Mouse (Mus musculus): ENCODE data around the gene Serp2. TPM values are rescaled to one million over a fixed set of nuclear protein-coding genes. Genes with fewer than 3 reads are reported as not detected.
"Not testable (repeated sequence)": the region's sequence is repeated elsewhere in the genome, so short reads cannot be mapped to it uniquely, and the experiment has no call there.

Gene Serp2
- polyA plus RNA-seq, 1 experiment from 2014 or later: 186 TPM

DNA sequence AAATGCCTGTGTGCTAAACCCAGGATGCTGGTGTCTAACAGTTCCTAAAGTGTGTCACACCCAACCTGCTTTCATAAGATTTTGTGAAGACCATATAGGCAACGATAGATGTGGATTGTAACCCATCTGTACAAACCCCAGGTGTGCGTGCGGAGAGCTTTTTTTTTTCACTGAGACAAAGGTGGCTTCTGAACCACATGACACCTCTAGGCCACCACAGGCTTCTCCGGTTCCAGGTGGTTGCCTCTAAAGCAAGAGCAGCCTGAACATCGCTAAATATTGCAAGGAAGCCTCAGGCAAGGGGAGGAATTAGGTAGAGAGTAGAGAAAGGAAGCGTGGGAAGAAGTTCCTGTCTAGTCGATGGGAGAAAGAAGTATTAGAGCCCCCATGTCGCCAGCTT is 10.0 kb upstream of the Serp2 start:
- WGBS: 85% methylated on average over 8 of the region's 8 CpGs

DNA sequence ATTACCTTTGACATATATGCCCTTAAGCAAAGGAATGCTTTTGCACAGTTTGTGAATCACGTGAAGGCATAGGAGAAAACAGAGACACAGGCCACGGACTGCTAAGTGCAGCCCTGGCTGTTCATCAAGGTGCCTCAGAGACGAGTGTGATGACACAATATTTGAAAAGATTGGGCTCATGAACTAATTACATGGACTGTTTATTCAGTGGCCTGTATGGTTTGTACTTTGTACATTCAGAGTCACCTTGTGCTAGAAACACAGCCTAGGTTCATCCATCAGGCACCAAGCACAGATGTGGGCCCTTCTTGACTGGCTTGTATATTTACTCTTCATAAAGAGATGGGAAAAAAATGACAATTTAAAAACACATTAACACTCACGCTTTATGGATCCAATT is 9.5 kb upstream of the Serp2 start:
- ATAC-seq (replicated peaks): no peak
- Histone ChIP-seq H3K4me3 (no peak overlapping the region), H3K27ac (no peak overlapping the region), H3K4me1 (no peaks in the 10 kb centered on the region), H3K9ac (no peak overlapping the region), H3K4me2 (no peak overlapping the region), H3K36me3 (replicated peaks) (no peaks in the 10 kb centered on the region), H3K9me3 (no peaks in the 10 kb centered on the region), H3K27me3 (replicated peaks) (no peaks in the 10 kb centered on the region)
- 87% methylated on average over 4 of the region's 4 CpGs for WGBS

More for the DNA sequence above, 10.0 kb upstream of the Serp2 start:
- H3K4me3 ChIP-seq: no peak overlapping the region
- ATAC-seq (replicated peaks): no peak
- H3K27me3 ChIP-seq (replicated peaks): no peaks in the 10 kb centered on the region
- no peaks in the 10 kb centered on the region for H3K4me1 ChIP-seq
- H3K27ac ChIP-seq: no peak overlapping the region
- H3K9me3 ChIP-seq: no peaks in the 10 kb centered on the region
- no peaks in the 10 kb centered on the region for H3K36me3 ChIP-seq (replicated peaks)
- no peak overlapping the region for H3K9ac ChIP-seq
- H3K4me2 ChIP-seq: no peak overlapping the region

DNA sequence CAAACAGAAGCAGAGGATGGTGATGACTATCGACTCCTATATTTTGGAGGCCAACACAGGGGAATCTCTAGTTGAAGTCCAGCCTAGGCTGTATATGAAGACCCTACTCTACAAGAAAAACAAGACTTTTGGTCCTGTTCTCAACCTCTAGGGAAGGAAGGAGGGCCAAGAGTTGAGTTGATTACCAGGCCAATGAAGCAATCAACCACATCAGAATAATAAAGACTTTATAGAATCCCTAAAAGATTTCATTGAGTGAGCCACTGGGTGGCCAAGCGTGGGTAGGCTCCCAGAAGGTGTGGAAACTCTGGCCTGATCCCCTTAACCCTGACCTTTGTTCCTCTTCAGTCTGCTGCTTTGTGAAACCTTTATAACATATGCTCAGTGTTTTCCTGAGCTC is 2.5 kb upstream of the Serp2 start:
- H3K4me2 ChIP-seq: no peak overlapping the region
- no peaks in the 10 kb centered on the region for H3K27me3 ChIP-seq (replicated peaks)
- no peak overlapping the region for H3K4me3 ChIP-seq
- H3K9ac ChIP-seq: no peak overlapping the region
- no peaks in the 10 kb centered on the region for H3K9me3 ChIP-seq
- 87% methylated on average over 2 of the region's 2 CpGs for WGBS
- no peak overlapping the region for H3K27ac ChIP-seq
- H3K4me1 ChIP-seq: peaks cover 17% of the 10 kb centered on the region
- no peaks in the 10 kb centered on the region for H3K36me3 ChIP-seq (replicated peaks)
- ATAC-seq (replicated peaks): no peak

DNA sequence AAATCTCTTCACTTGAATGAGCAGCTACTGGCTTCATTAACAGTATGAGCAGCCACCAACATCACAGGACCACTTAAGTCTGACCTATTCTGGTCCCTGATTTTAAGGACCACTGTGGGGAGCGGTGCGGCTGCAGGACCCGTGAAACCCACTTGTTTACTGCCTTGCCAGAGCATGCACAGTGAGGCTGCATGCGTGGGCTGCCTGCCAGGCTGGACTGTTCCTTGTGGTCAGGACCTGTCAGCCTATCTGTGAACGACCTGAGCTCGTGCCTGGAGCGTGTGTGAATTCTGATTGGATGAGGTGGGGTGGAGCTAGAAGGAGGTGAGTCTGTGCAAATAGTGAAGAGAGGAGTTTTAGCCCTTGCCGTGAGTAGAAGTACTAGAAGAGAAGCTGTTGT is 1.5 kb upstream of the Serp2 start:
- not testable (repeated sequence) for H3K9me3 ChIP-seq; H3K4me3 ChIP-seq; H3K27me3 ChIP-seq (replicated peaks); H3K4me2 ChIP-seq; ATAC-seq (replicated peaks); H3K36me3 ChIP-seq (replicated peaks); H3K27ac ChIP-seq; H3K9ac ChIP-seq
- WGBS: 61% methylated on average over 8 of the region's 8 CpGs
- H3K4me1 ChIP-seq: peaks cover 17% of the 10 kb centered on the region

DNA sequence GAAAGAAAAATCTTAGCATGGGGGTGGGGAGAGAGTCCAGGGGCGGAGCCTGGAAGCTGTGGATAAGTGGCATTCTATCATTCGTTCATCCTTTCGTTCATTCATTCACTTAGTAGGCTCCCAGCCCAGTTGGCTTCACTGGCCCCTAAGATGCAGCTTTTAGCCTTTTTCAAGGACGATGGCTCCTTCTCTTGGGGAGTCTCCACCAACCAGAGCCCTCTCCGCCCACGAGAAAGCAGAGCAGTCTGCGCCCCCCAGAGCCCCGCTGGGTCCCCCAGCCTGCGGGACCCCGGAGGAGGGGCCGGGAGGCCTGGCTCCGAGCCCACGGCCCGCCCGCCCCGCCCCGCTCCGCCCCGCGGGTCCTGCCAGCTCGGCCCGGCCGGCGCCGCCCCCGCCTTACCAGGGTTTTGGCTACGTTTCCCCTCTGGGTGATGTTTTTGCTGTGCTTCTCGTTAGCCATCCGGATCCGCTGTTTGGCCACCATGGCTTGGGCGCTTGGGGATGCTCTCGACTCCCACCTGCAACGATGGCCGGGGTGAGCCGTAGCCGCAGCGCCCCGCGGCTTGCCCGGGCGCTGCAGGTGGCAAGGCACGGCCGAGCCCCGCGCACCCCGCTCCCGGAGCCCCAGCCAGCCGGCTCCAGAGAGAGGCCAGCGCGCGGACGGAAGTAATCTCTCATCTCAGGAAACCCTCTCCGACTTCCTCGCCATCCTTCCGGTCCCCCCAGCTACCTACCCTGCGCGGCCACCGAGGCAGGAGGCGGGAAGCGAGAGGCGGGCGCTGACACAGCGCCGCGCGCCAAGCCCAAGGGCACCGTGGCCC is 448 bp downstream of the Serp2 start:
- Histone ChIP-seq H3K9me3 (no peaks in the 10 kb centered on the region), H3K36me3 (replicated peaks) (no peaks in the 10 kb centered on the region), H3K27ac (peak overlapping the region; percentile 90), H3K4me3 (peak overlapping the region; percentile 92), H3K4me1 (peaks cover 17% of the 10 kb centered on the region), H3K27me3 (replicated peaks) (no peaks in the 10 kb centered on the region), H3K9ac (peak overlapping the region; percentile 90), H3K4me2 (peak overlapping the region; percentile 88)
- ATAC-seq (replicated peaks): peak; percentile 85
- WGBS: under 1% methylated on average over 62 of the region's 67 CpGs

DNA sequence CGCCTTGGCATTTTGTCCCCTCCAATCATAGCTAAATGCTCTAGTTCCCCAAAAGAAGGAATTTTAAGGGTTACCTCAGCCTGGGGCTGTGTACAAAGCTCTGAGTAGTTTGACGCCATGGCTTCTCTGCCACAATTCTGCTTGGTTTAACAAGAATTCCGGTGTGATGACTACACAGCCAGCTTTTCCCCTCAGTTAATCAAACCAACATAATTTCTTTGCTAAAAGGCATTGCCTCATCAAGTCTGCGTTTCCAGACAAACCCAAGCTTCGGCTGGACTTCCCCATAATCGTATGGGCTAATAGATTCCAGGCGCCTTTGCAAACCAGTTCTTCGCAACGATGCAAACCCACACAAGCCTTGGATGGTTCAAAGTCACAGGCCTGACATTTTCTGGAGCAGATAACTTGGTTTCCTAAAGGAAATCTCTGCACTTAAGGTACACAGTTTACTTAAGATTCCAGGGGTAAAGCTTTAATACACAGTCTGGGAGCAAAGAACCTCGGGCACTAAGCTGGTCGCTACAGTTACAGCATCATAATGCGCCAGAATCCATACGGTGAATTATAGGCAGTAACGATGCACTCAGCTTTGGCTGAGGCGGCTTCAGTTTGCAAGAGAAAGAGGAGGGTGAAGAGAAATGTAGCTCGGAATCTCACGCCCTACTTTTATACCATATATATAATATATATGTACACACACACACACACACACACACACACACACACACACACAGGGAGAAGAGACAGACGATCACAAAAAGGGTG is 1.2 kb downstream of the Serp2 start:
- peak overlapping the region; percentile 90 for H3K27ac ChIP-seq
- H3K9ac ChIP-seq: peak overlapping the region; percentile 90
- H3K4me2 ChIP-seq: peak overlapping the region; percentile 88
- peak overlapping the region; percentile 92 for H3K4me3 ChIP-seq
- WGBS: 47% methylated on average over 18 of the region's 18 CpGs
- no peaks in the 10 kb centered on the region for H3K27me3 ChIP-seq (replicated peaks)
- no peaks in the 10 kb centered on the region for H3K36me3 ChIP-seq (replicated peaks)
- H3K4me1 ChIP-seq: peaks cover 17% of the 10 kb centered on the region
- H3K9me3 ChIP-seq: no peaks in the 10 kb centered on the region
- peak; percentile 31 for ATAC-seq (replicated peaks)

DNA sequence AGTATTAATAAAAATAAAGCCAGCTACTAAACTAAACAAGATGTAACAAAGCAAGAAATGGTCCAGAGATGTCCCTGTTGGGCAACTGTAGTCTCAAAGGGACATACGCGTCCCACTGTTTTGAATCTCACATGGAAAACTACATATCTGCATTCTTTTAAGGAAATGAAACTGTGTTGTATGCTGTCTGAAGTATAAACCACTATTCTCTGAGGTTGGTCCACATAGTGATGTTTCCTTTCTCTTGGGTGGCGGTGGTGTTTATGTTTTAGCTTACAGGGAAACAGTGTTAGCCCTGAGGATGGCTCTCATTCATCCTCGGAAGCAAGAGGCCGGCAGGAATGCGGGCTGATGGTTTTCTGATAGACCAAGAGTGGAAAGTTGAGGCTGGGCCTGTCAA is 12.6 kb downstream of the Serp2 start:
- Histone ChIP-seq H3K9me3 (no peaks in the 10 kb centered on the region), H3K4me1 (no peaks in the 10 kb centered on the region), H3K27me3 (replicated peaks) (no peaks in the 10 kb centered on the region), H3K27ac (no peak overlapping the region), H3K9ac (no peak overlapping the region), H3K4me2 (no peak overlapping the region), H3K36me3 (replicated peaks) (no peaks in the 10 kb centered on the region; the same call in 1 of the 2 replicates), H3K4me3 (no peak overlapping the region)
- ATAC-seq (replicated peaks): no peak
- 88% methylated on average over 6 of the region's 6 CpGs for WGBS

DNA sequence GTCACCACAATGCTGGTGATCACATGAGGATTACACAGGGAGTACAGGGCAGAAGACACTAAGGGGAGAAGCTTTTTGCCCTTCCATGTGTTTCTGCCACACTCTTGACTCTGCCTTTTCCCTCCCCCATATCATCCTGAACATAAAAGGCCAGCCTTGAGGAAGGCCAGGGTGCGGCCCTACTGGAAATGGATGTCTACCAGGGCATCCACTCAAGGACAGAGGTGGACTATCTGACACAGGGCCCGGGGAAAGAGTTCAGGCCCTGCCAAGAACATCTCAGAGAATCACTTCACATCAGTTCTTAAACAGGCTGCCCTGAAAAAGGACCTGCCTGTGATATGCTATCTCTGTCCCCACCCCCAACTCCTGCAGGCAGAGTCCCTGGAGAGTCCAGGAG is 15.3 kb downstream of the Serp2 start:
- H3K27ac ChIP-seq: no peak overlapping the region
- ATAC-seq (replicated peaks): no peak
- H3K4me3 ChIP-seq: no peak overlapping the region
- H3K9ac ChIP-seq: no peak overlapping the region
- H3K36me3 ChIP-seq (replicated peaks): no peaks in the 10 kb centered on the region
- H3K27me3 ChIP-seq (replicated peaks): no peaks in the 10 kb centered on the region
- WGBS: 86% methylated on average over 2 of the region's 2 CpGs
- no peaks in the 10 kb centered on the region for H3K4me1 ChIP-seq
- H3K4me2 ChIP-seq: no peak overlapping the region
- no peaks in the 10 kb centered on the region for H3K9me3 ChIP-seq

DNA sequence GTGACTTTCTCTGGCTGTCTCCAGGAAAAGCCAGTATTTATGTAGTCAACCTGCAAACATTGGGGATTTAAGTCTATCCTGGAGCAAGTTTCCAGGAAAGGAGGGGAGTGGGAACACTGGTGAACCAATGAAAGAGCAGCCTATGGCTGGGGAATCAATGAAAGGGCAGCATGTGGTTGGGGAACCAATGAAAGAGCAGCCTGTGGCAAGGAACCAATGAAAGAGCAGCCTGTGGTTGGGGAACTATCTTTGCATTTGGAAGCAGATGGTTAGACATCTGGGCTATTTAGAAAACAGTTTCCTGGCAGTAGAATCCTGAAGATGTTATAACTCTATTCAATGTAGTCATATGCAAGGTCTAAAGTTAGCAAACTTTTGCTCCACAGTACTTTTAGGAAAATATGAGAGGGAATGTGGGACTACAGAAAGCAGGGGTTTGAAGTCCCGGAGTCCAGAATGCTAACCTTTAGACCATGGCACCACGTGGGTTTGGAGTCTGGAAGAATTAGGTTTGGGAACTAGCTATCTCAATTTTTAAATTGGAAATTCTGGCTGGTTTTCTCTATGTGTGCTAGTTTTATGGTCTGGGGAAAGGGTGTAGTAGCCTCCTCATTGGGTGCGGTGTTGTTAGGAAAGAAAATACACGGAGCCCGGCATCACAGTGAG is 16.6 kb downstream of the Serp2 start:
- ATAC-seq (replicated peaks): no peak
- Histone ChIP-seq H3K36me3 (replicated peaks) (no peaks in the 10 kb centered on the region), H3K4me3 (no peak overlapping the region), H3K4me2 (no peak overlapping the region), H3K9ac (no peak overlapping the region), H3K27ac (no peak overlapping the region), H3K27me3 (replicated peaks) (no peaks in the 10 kb centered on the region), H3K4me1 (no peaks in the 10 kb centered on the region), H3K9me3 (no peaks in the 10 kb centered on the region)
- 94% methylated on average over 5 of the region's 5 CpGs for WGBS

DNA sequence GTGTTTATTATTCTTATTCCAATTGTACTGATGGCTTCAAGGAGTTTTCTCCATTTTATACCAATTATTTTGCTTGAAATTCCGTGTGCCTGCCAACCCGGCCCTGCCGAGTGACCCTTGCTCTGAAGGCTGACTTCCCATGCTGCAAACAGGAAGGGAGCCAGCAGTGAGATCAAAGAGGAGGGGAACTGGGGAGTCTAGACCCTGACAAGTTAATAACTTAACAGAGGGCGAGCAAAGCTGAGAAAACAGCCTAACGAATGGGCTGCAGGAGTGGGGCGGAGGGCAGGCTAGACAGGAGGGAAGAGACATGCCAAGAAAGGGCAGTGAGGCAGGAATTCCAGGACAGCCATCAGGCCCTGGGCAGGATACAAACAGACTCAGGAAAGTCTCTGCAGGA is 19.8 kb downstream of the Serp2 start:
- WGBS: 30% methylated on average over 6 of the region's 6 CpGs
- Histone ChIP-seq H3K4me3 (no peak overlapping the region), H3K27me3 (replicated peaks) (no peaks in the 10 kb centered on the region), H3K4me2 (no peak overlapping the region), H3K36me3 (replicated peaks) (no peaks in the 10 kb centered on the region), H3K9ac (no peak overlapping the region), H3K9me3 (no peaks in the 10 kb centered on the region), H3K27ac (no peak overlapping the region), H3K4me1 (peaks cover 16% of the 10 kb centered on the region)
- ATAC-seq (replicated peaks): no peak

DNA sequence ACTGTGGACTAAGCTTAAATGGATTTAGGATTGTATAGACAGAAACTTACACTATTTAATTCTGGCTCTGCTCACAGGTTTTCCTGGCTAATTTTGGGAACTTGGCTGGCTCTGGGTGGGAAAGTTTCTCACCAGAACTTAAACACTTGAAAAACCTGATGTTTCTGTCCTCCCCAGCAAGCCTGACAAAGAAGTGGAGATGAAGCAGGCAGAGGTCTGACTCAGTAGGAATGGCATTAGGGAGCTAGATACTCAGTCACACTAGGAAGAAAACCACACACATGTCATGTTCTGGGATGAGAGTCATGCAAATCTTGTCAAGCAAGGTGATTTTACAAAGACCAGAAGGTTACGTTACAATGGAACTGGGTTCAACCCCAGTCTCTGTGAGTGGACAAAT is 21.6 kb downstream of the Serp2 start:
- no peaks in the 10 kb centered on the region for H3K9me3 ChIP-seq
- peaks cover 16% of the 10 kb centered on the region for H3K4me1 ChIP-seq
- no peak overlapping the region for H3K27ac ChIP-seq
- H3K4me3 ChIP-seq: no peak overlapping the region
- 92% methylated on average over 1 of the region's 1 CpGs for WGBS
- H3K27me3 ChIP-seq (replicated peaks): no peaks in the 10 kb centered on the region
- H3K9ac ChIP-seq: no peak overlapping the region
- H3K36me3 ChIP-seq (replicated peaks): no peaks in the 10 kb centered on the region
- H3K4me2 ChIP-seq: no peak overlapping the region
- no peak for ATAC-seq (replicated peaks)

DNA sequence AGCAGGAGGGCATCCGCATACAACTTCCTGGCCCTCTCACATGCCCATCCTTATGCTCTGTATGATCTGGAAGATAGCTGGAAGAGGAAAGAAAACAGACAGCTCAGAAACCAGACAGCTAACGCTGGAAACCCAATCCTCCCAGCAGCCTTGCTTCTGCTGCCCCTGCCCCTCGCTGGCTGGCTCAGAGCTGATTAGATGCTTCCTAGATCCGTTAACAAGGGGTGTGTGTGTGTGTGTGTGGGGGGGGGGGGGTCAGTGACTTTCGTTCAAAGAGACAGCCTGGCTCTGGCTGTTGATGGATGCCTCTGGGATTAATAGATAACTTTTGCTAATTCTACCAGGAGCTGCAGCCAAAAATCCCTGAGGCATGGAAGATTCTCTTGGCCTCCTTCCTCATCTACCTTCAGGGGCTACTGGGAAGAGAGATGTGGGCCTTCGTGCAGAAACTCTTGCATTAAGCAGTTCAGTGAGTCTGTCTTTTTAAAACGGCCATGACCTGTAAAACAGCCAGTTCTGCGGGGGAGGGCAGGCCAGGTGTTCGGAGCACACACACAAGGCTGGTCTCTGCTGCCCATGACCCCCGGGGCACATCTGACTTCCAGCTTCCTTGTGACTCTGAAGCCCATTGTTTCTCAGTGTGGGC is 23.4 kb downstream of the Serp2 start:
- no peaks in the 10 kb centered on the region for H3K36me3 ChIP-seq (replicated peaks)
- WGBS: 21% methylated on average over 10 of the region's 10 CpGs
- no peak overlapping the region for H3K9ac ChIP-seq
- H3K27ac ChIP-seq: peak overlapping the region; percentile 71
- H3K27me3 ChIP-seq (replicated peaks): no peaks in the 10 kb centered on the region
- no peaks in the 10 kb centered on the region for H3K9me3 ChIP-seq
- peak overlapping the region; percentile 46 for H3K4me2 ChIP-seq
- H3K4me3 ChIP-seq: peak overlapping the region; percentile 13
- H3K4me1 ChIP-seq: peaks cover 21% of the 10 kb centered on the region
- ATAC-seq (replicated peaks): peak; percentile 49
